Mouse (Mus musculus) limb, embryonic 12.5 days (tissue): ENCODE results near the gene Cdyl. TPM values are rescaled to one million over a fixed set of nuclear protein-coding genes. Genes with fewer than 3 reads are reported as not detected.

ENCODE experiments used
- polyA plus RNA-seq: library from polyadenylated mRNA; unstranded; fragments of >200 nt; fragmentation: Nextera tagmentation; extraction: Ambion mirVana; gene quantifications from 2 replicates; pipeline ENCODE4 v1.2.1, GENCODE M21; 2016

The Cdyl gene
- polyA plus RNA-seq, 1 experiment from 2014 or later = 20.7 TPM

Other genes with a start within 250 kb of the Cdyl start
- gene Rpp40, start 246.5 kb downstream of the Cdyl start, polyA plus RNA-seq = 23.5 and 28.0 TPM in 2 replicates